Mouse (Mus musculus) hematopoietic stem cell, adult 5-6 weeks (primary cell): ENCODE data around the gene Dgat2. TPM values are rescaled to one million over a fixed set of nuclear protein-coding genes. Genes with fewer than 3 reads are reported as not detected.

Experiments
- ATAC-seq, 2 experiments: fragments of 125-278 bp in 1 of 2; replicated peaks in 1 of 2; 2 replicates each; pipeline ENCODE4 v1.8.0; 2016 to 2017; ENCODE audit warnings: inconsistent platforms in 2 of 2, mild to moderate bottlenecking in 2 of 2, moderate number of reproducible peaks in 2 of 2, low read depth in 1 of 2, moderate TSS enrichment in 1 of 2; ENCODE audit not compliant: low FRiP score in 2 of 2, poor library complexity in 2 of 2, severe bottlenecking in 2 of 2, insufficient read depth in 1 of 2, low TSS enrichment in 1 of 2
- total RNA-seq: library from RNA; stranded (forward); fragments of 172-1452, 232-1000 nt; gene quantifications from 2 replicates; pipeline ENCODE4 v1.2.3, GENCODE M21; 2017

The Dgat2 gene
- total RNA-seq, 1 experiment from 2014 or later = 0.69 TPM

GRCm38 (mm10) chr7:99153686-99154202, 28.8 kb downstream of the Dgat2 start:
- ATAC-seq = no peak

GRCm38 (mm10) chr7:99152756-99153155, 29.8 kb downstream of the Dgat2 start:
- ATAC-seq = no peak

- ATAC-seq = peak; percentile 91 to 94
These were observed 31.2 kb downstream of the Dgat2 start for GRCm38 (mm10) chr7:99151342-99151741.

GRCm38 (mm10) chr7:99149017-99149416, 33.5 kb downstream of the Dgat2 start:
- no peak for ATAC-seq

- no peak for ATAC-seq
These were observed 35.0 kb downstream of the Dgat2 start for GRCm38 (mm10) chr7:99147494-99147893.

- peak; percentile 25 to 49; a peak in 2 of 4 replicates for ATAC-seq
These were observed 35.6 kb downstream of the Dgat2 start for GRCm38 (mm10) chr7:99146906-99147305.

- ATAC-seq = no peak
These were observed 36.5 kb downstream of the Dgat2 start for GRCm38 (mm10) chr7:99146011-99146410.

- no peak for ATAC-seq
These were observed 37.9 kb downstream of the Dgat2 start for GRCm38 (mm10) chr7:99144616-99145015.

- ATAC-seq = no peak
These were observed 39.3 kb downstream of the Dgat2 start for GRCm38 (mm10) chr7:99143244-99143643.

GRCm38 (mm10) chr7:99141919-99142606, 40.5 kb downstream of the Dgat2 start:
- ATAC-seq = no peak

GRCm38 (mm10) chr7:99140984-99141918, 41.3 kb downstream of the Dgat2 start, which contains the start of gene Uvrag:
Gene Uvrag (minus strand): TSS chr7:99141141.
- peak; percentile 95 to 96 for ATAC-seq

GRCm38 (mm10) chr7:99140511-99140910, 42.0 kb downstream of the Dgat2 start:
- no peak for ATAC-seq

GRCm38 (mm10) chr7:99139841-99140491, 42.6 kb downstream of the Dgat2 start:
- no peak for ATAC-seq

- ATAC-seq = no peak
These were observed 45.0 kb downstream of the Dgat2 start for GRCm38 (mm10) chr7:99137541-99137940.

- no peak for ATAC-seq
These were observed 45.7 kb downstream of the Dgat2 start for GRCm38 (mm10) chr7:99136789-99137188.

GRCm38 (mm10) chr7:99133811-99134402, 48.6 kb downstream of the Dgat2 start:
- peak; percentile 36 to 38; a peak in 2 of 4 replicates for ATAC-seq

- ATAC-seq = no peak
These were observed 49.9 kb downstream of the Dgat2 start for GRCm38 (mm10) chr7:99132597-99132996.
